Mouse (Mus musculus): ENCODE measurements around the gene Mfsd14a. TPM values are rescaled to one million over a fixed set of nuclear protein-coding genes. Genes with fewer than 3 reads are reported as not detected.

The Mfsd14a gene
- polyA plus RNA-seq, 1 experiment, result 6.7 TPM

GRCm38 (mm10) chr3:116601005-116601404 is 61.5 kb downstream of the Mfsd14a start:
- Histone ChIP-seq H3K4me1 (ENCODE audit: control insufficient read depth, insufficient read depth, insufficient read length, low read length) (peaks cover 2% of the 10 kb centered on the region; the same call in 1 of the 2 replicates), H3K4me3 (ENCODE audit: low read depth, low read length) (no peak overlapping the region), H3K36me3 (ENCODE audit: control insufficient read depth, insufficient read depth, low read length) (peaks cover 5% of the 10 kb centered on the region; the same call in 1 of the 2 replicates), H3K27me3 (ENCODE audit: control insufficient read depth, insufficient read depth, low read length) (no peaks in the 10 kb centered on the region), H3K27ac (ENCODE audit: insufficient read depth, low read depth, low read length) (no peak overlapping the region)
- WGBS, result 81% methylated on average over 5 of the region's 5 CpGs
- TF ChIP-seq POLR2A (IDR thresholded peaks at IDR 0.05; ENCODE audit: low read depth, low read length), result no peak
- no peak for TF ChIP-seq CTCF (IDR thresholded peaks at IDR 0.05; ENCODE audit: extremely low read depth, insufficient read length, insufficient replicate concordance, low read depth, low read length)

- H3K36me3 ChIP-seq (ENCODE audit: control insufficient read depth, insufficient read depth, low read length), result peaks cover 1% of the 10 kb centered on the region; the same call in 1 of the 2 replicates
- WGBS, result 23% methylated on average over 2 of the region's 2 CpGs
- TF ChIP-seq CTCF (IDR thresholded peaks at IDR 0.05; ENCODE audit: extremely low read depth, insufficient read length, insufficient replicate concordance, low read depth, low read length) (no peak), POLR2A (IDR thresholded peaks at IDR 0.05; ENCODE audit: low read depth, low read length) (no peak)
- H3K27ac ChIP-seq (ENCODE audit: insufficient read depth, low read depth, low read length), result peak overlapping the region; percentile 11; the same call in 1 of the 2 replicates
- H3K4me1 ChIP-seq (ENCODE audit: control insufficient read depth, insufficient read depth, insufficient read length, low read length), result peaks cover 2% of the 10 kb centered on the region; the same call in 1 of the 2 replicates
- H3K27me3 ChIP-seq (ENCODE audit: control insufficient read depth, insufficient read depth, low read length), result no peaks in the 10 kb centered on the region
- H3K4me3 ChIP-seq (ENCODE audit: low read depth, low read length), result no peak overlapping the region
Measured at GRCm38 (mm10) chr3:116599705-116600104, 62.8 kb downstream of the Mfsd14a start.

DNA sequence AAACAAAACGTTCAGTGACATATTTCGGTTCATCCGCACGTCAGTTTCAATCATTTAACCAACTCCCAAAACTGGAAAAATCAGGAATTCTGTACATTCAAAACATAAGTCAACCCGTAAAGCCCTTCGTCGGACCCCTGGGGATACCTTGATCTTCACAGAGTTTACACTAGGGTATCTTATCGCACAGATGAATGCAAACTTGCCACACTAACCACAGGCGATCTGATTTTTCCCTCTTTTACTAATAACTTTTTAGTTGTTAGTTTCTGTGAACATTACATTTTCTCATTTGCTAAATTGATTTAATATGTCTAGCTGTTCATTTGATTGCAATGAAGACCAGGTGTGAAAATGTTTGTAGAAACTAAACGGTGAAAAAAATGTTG is 66.9 kb downstream of the Mfsd14a start:
- H3K36me3 ChIP-seq (ENCODE audit: control insufficient read depth, insufficient read depth, low read length), result peaks cover 6% of the 10 kb centered on the region
- H3K4me3 ChIP-seq (ENCODE audit: low read depth, low read length), result peak overlapping the region; percentile 87
- H3K27me3 ChIP-seq (ENCODE audit: control insufficient read depth, insufficient read depth, low read length), result no peaks in the 10 kb centered on the region
- H3K4me1 ChIP-seq (ENCODE audit: control insufficient read depth, insufficient read depth, insufficient read length, low read length), result peaks cover 2% of the 10 kb centered on the region; the same call in 1 of the 2 replicates
- no peak for TF ChIP-seq CTCF (IDR thresholded peaks at IDR 0.05; ENCODE audit: extremely low read depth, insufficient read length, insufficient replicate concordance, low read depth, low read length)
- TF ChIP-seq POLR2A (IDR thresholded peaks at IDR 0.05; ENCODE audit: low read depth, low read length), result no peak
- H3K27ac ChIP-seq (ENCODE audit: insufficient read depth, low read depth, low read length), result peak overlapping the region; percentile 1; the same call in 1 of the 2 replicates
- 2% methylated on average over 10 of the region's 10 CpGs for WGBS

GRCm38 (mm10) chr3:116594728-116595602 is 67.5 kb downstream of the Mfsd14a start, which contains the start of gene Sass6:
Gene Sass6 (plus strand): TSS chr3:116594982.
- no peak for TF ChIP-seq CTCF (IDR thresholded peaks at IDR 0.05; ENCODE audit: extremely low read depth, insufficient read length, insufficient replicate concordance, low read depth, low read length)
- TF ChIP-seq POLR2A (IDR thresholded peaks at IDR 0.05; ENCODE audit: low read depth, low read length), result no peak; the same call in 1 of the 2 replicates
- Histone ChIP-seq H3K36me3 (ENCODE audit: control insufficient read depth, insufficient read depth, low read length) (peaks cover 9% of the 10 kb centered on the region), H3K27ac (ENCODE audit: insufficient read depth, low read depth, low read length) (peak within 1 kb of the TSS; percentile 55), H3K4me1 (ENCODE audit: control insufficient read depth, insufficient read depth, insufficient read length, low read length) (peaks cover 2% of the 10 kb centered on the region; the same call in 1 of the 2 replicates), H3K27me3 (ENCODE audit: control insufficient read depth, insufficient read depth, low read length) (no peaks in the 10 kb centered on the region), H3K4me3 (ENCODE audit: low read depth, low read length) (peak within 1 kb of the TSS; percentile 87)
- WGBS, result under 1% methylated on average over 65 of the region's 65 CpGs

GRCm38 (mm10) chr3:116594076-116594727 is 68.3 kb downstream of the Mfsd14a start:
- Histone ChIP-seq H3K36me3 (ENCODE audit: control insufficient read depth, insufficient read depth, low read length) (peaks cover 16% of the 10 kb centered on the region), H3K27ac (ENCODE audit: insufficient read depth, low read depth, low read length) (peak overlapping the region; percentile 55), H3K27me3 (ENCODE audit: control insufficient read depth, insufficient read depth, low read length) (no peaks in the 10 kb centered on the region), H3K4me1 (ENCODE audit: control insufficient read depth, insufficient read depth, insufficient read length, low read length) (peaks cover 2% of the 10 kb centered on the region; the same call in 1 of the 2 replicates), H3K4me3 (ENCODE audit: low read depth, low read length) (peak overlapping the region; percentile 87)
- WGBS, result under 1% methylated on average over 22 of the region's 22 CpGs
- peak; percentile 25; the same call in 1 of the 2 replicates for TF ChIP-seq CTCF (IDR thresholded peaks at IDR 0.05; ENCODE audit: extremely low read depth, insufficient read length, insufficient replicate concordance, low read depth, low read length)
- no peak for TF ChIP-seq POLR2A (IDR thresholded peaks at IDR 0.05; ENCODE audit: low read depth, low read length)

DNA sequence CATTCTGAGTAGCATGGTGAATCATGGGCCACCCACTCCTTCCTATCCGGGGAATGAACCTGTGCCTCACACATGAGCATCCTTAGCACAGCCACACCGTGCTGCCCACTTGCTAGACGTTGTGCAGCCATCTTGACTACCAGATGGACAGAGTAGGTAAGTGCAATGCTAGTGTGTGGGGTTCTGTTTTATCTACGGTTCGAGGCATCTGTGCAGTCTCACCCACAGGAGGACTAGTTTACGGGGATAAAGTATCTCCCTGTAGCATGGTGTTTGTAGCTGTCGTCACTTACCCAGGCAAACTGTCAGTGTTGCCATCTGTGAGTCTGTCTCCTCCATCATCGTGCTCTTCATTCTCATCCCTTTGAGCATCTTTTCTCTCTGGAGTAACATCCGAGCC is 80.3 kb downstream of the Mfsd14a start:
- Histone ChIP-seq H3K36me3 (ENCODE audit: control insufficient read depth, insufficient read depth, low read length) (peaks cover 50% of the 10 kb centered on the region), H3K27ac (ENCODE audit: insufficient read depth, low read depth, low read length) (no peak overlapping the region), H3K4me3 (ENCODE audit: low read depth, low read length) (no peak overlapping the region), H3K4me1 (ENCODE audit: control insufficient read depth, insufficient read depth, insufficient read length, low read length) (no peaks in the 10 kb centered on the region), H3K27me3 (ENCODE audit: control insufficient read depth, insufficient read depth, low read length) (no peaks in the 10 kb centered on the region)
- TF ChIP-seq POLR2A (IDR thresholded peaks at IDR 0.05; ENCODE audit: low read depth, low read length), result no peak
- 93% methylated on average over 9 of the region's 9 CpGs for WGBS

Other genes starting within 250 kb of the Mfsd14a start
- 6.6 and 8.6 TPM in 2 replicates for gene Cdc14a, start 238.6 kb downstream of the Mfsd14a start, polyA plus RNA-seq (2012; rRNA removed)
- gene Rtca, start 154.5 kb downstream of the Mfsd14a start, polyA plus RNA-seq (2012; rRNA removed), result 20.1 and 29.6 TPM in 2 replicates
- gene Dbt, start 149.6 kb downstream of the Mfsd14a start, polyA plus RNA-seq (2012; rRNA removed), result 1.2 and 1.3 TPM in 2 replicates
- gene Lrrc39, start 99.7 kb downstream of the Mfsd14a start, polyA plus RNA-seq (2012; rRNA removed), result 0.10 and 0.18 TPM in 2 replicates
- gene Sass6, start 67.7 kb downstream of the Mfsd14a start, polyA plus RNA-seq (2012; rRNA removed), result 0.11 and 1.2 TPM in 2 replicates
- 0.58 and 1.2 TPM in 2 replicates for gene Trmt13, start 48.1 kb downstream of the Mfsd14a start, polyA plus RNA-seq (2012; rRNA removed)
- gene Gm43191, start 18.6 kb upstream of the Mfsd14a start, polyA plus RNA-seq (2012; rRNA removed), result not detected in 2 replicates
- gene Slc35a3, start 50.2 kb upstream of the Mfsd14a start, polyA plus RNA-seq (2012; rRNA removed), result 18.3 and 22.3 TPM in 2 replicates
- 1.6 and 1.9 TPM in 2 replicates for gene Agl, start 145.5 kb upstream of the Mfsd14a start, polyA plus RNA-seq (2012; rRNA removed)
- 19.5 and 23.1 TPM in 2 replicates for gene Frrs1, start 196.8 kb upstream of the Mfsd14a start, polyA plus RNA-seq (2012; rRNA removed)

All from small intestine, adult 2 months (tissue).